Mouse (Mus musculus) liver, embryonic 14.5 days (tissue): Measurements from ENCODE around the gene Coro1a. TPM values are rescaled to one million over a fixed set of nuclear protein-coding genes. Genes with fewer than 3 reads are reported as not detected.

ENCODE experiments used
- ATAC-seq: fragments of 200-750 bp; cut with Nextera tagmentation; 2 replicates; pipeline ENCODE4 v1.8.0; 2017; ENCODE audit warnings: moderate number of reproducible peaks, mild to moderate bottlenecking, moderate library complexity; ENCODE audit not compliant: insufficient read depth
- DNase-seq, 3 experiments: peaks; one replicate each; pipeline ENCODE4 v3.0.0-alpha.2; 2012 to 2013; ENCODE audit warnings: low read depth in 3 of 3, low spot score in 3 of 3
- H3K27ac ChIP-seq: fragments of 300-500 bp; sonication (generic); 2 replicates; pipeline ENCODE4 v1.5.1; 2014; ENCODE audit warnings: moderate library complexity, mild to moderate bottlenecking, control low read depth, inconsistent platforms
- H3K27me3 ChIP-seq: fragments of 300-500 bp; sonication (generic); 2 replicates; pipeline ENCODE4 v1.6.1; 2014; ENCODE audit warnings: mild to moderate bottlenecking, low read length, moderate library complexity; ENCODE audit not compliant: control insufficient read depth, insufficient read depth
- H3K36me3 ChIP-seq: fragments of 300-500 bp; sonication (generic); replicated peaks from 2 replicates; pipeline ENCODE4 v1.6.1; 2014; ENCODE audit warnings: low read depth; ENCODE audit not compliant: control insufficient read depth, insufficient read depth
- H3K4me1 ChIP-seq, 2 experiments: fragments of 200-500 bp in 1 of 2; fragments of 300-500 bp in 1 of 2; sonication (generic) in 1 of 2; replicated peaks; 2 replicates each; pipeline ENCODE4 v1.6.1; 2012 to 2014; ENCODE audit warnings: antibody characterized with exemption in 1 of 2, inconsistent platforms in 1 of 2, low read length in 1 of 2; ENCODE audit not compliant: control insufficient read depth in 2 of 2, insufficient read depth in 2 of 2
- H3K4me2 ChIP-seq: fragments of 300-500 bp; sonication (generic); 2 replicates; pipeline ENCODE4 v1.6.1; 2014; ENCODE audit warnings: low read depth, mild to moderate bottlenecking, control low read depth, moderate library complexity
- H3K4me3 ChIP-seq, 2 experiments: fragments of 200-500 bp in 1 of 2; fragments of 300-500 bp in 1 of 2; sonication (generic) in 1 of 2; 2 replicates each; pipeline ENCODE4 v1.5.1; 2012 to 2014; ENCODE audit warnings: low read depth in 2 of 2, low read length in 2 of 2, mild to moderate bottlenecking in 2 of 2, control low read depth in 1 of 2, inconsistent platforms in 1 of 2, moderate library complexity in 1 of 2; ENCODE audit not compliant: insufficient read depth in 1 of 2
- H3K9ac ChIP-seq: fragments of 300-500 bp; sonication (generic); replicated peaks from 2 replicates; pipeline ENCODE4 v1.6.1; 2014; ENCODE audit warnings: mild to moderate bottlenecking, control low read depth, moderate library complexity
- H3K9me3 ChIP-seq: fragments of 300-500 bp; sonication (generic); 2 replicates; pipeline ENCODE4 v1.6.1; 2016; ENCODE audit warnings: low read length, mixed read lengths; ENCODE audit not compliant: control insufficient read depth
- CTCF ChIP-seq: IDR thresholded peaks from 2 replicates; pipeline ENCODE4 v1.5.1; 2016; ENCODE audit warnings: antibody characterized with exemption, low read depth, control low read depth
- EP300 ChIP-seq: IDR thresholded peaks from 2 replicates; pipeline ENCODE4 v1.6.1; 2016; ENCODE audit warnings: antibody characterized with exemption, low read depth
- WGBS: fragments of 180-500 bp; shearing (Covaris S2); extraction: QIAGEN DNeasy Blood & Tissue Kit; methylation state at CpG from one replicate; pipeline ENCODE4 v1.1.7; 2014; ENCODE audit not compliant: insufficient replicate concordance; 5-methylcytosine and 5-hydroxymethylcytosine counted together
- polyA plus RNA-seq, 2 experiments: library from polyadenylated mRNA; depleted of rRNA in 1 of 2; stranded (reverse) in 1 of 2; unstranded in 1 of 2; fragments of >200 nt; fragmentation: Nextera tagmentation in 1 of 2; extraction: Ambion mirVana in 1 of 2; gene quantifications; 2 replicates each; pipeline versions ENCODE4 v1.2.1 to v1.2.3; 2012 to 2014

Gene Coro1a
- polyA plus RNA-seq, 2 experiments: 52.5 to 81.5 TPM

DNA sequence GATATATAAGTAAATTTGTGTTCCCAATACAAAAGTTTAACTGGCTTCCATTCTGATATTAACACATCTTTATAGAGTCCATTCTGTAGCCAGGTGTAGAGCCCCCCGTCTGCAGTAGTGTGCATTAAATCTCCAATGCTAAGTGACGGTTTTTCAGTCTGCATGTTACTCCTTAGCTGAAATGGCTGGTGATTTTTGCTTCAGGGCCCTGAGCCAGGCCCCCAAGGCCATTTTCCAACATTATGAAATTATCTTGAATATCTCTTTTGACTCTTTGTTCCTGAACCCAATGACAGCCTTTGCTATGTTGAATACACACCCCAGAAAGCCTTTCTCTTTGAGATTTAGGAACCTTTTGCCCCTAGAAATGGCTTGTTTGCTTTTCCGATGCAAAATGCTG, 47.8 kb downstream of the Coro1a start:
- TF ChIP-seq EP300 (no peak), CTCF (no peak)
- ATAC-seq: no peak
- H3K27me3 ChIP-seq: no peaks in the 10 kb centered on the region
- no peak overlapping the region for H3K4me2 ChIP-seq
- WGBS: 70% methylated on average over 3 of the region's 3 CpGs
- DNase-seq: no peak
- peaks cover 0 to 12% of the 10 kb centered on the region in 2 experiments; a peak in 3 of 4 replicates for H3K4me1 ChIP-seq
- peaks cover 1% of the 10 kb centered on the region; the same call in 1 of the 2 replicates for H3K36me3 ChIP-seq
- no peak overlapping the region for H3K4me3 ChIP-seq
- H3K9ac ChIP-seq: no peak overlapping the region
- no peak overlapping the region for H3K27ac ChIP-seq
- no peaks in the 10 kb centered on the region for H3K9me3 ChIP-seq

DNA sequence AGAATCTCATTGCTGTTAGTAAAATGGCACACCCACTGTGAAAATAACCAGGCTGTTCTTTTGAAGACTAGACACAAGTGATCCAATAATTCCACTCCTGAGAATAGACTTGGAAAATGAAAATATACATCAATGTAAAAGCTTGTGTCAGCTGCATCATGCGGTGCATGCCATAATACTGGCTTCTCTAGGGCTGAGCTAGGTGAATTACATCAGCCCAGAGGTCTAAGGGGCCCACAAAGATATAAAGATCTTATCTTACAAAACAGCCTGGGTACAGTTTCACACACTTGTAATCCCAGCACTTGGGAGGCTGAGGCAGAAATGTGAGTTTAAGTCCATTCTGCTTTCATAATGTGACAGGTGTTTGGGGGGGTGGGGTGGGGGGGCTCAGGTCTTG, 50.1 kb downstream of the Coro1a start:
- Histone ChIP-seq H3K4me2 (no peak overlapping the region), H3K4me3 (no peak overlapping the region), H3K4me1 (peaks cover 0 to 19% of the 10 kb centered on the region in 2 experiments; a peak in 3 of 4 replicates), H3K36me3 (no peaks in the 10 kb centered on the region), H3K9me3 (no peaks in the 10 kb centered on the region), H3K27ac (no peak overlapping the region), H3K27me3 (no peaks in the 10 kb centered on the region), H3K9ac (no peak overlapping the region)
- no peak for ATAC-seq
- DNase-seq: no peak
- WGBS: 58% methylated on average over 1 of the region's 1 CpGs
- TF ChIP-seq CTCF (no peak), EP300 (no peak)

DNA sequence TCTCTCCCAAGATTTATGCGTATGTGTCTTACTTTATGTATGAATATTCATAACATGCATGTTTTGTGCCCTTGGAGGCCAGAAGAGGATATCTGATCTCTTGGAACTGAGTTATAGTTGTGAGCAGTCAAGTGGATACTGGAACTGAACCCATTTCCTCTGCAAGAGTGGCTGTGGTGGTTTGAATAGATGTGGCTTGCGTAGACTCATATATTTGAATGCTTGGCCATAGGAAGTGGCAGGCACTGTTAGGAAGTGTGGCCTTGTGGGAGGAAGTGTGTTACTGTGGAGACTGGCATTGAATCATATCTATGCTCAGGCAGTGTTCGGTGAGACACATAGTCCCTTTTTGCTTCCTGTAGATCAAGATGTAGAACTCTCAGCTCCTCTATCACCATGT, 51.9 kb downstream of the Coro1a start:
- Histone ChIP-seq H3K4me2 (no peak overlapping the region), H3K4me1 (peaks cover 8 to 28% of the 10 kb centered on the region in 2 experiments), H3K27ac (no peak overlapping the region)

DNA sequence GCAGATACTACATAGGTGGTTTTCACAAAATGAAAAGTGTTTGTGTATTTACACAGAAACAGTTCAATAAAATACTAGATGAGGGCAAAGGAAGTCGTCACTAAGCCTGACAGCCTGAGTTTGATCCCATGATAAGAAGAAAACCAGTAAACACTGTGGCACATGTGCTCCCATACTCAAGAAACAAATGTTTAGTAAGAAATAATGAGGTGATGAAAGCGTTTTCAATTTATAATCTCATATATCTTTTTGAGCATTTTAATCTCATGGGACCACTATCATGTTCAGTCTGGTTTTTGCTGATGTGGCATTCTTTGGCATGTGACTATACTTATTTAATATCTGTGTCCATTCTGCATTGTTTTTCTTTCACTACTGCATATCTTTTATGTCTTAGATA, 53.6 kb downstream of the Coro1a start:
- DNase-seq: no peak
- Histone ChIP-seq H3K4me3 (no peak overlapping the region), H3K4me1 (peaks cover 18 to 36% of the 10 kb centered on the region in 2 experiments), H3K27me3 (no peaks in the 10 kb centered on the region), H3K27ac (no peak overlapping the region), H3K36me3 (no peaks in the 10 kb centered on the region), H3K4me2 (no peak overlapping the region), H3K9me3 (no peaks in the 10 kb centered on the region), H3K9ac (no peak overlapping the region)
- TF ChIP-seq CTCF: no peak
- TF ChIP-seq EP300: no peak
- WGBS: 34% methylated on average over 2 of the region's 2 CpGs
- ATAC-seq: no peak

More for the DNA sequence above, 51.9 kb downstream of the Coro1a start:
- 0 out of 2 replicates have a peak, but pooled peaks have one; percentile 25 for ATAC-seq
- peak in 1 of 3 experiments; percentile 19 for DNase-seq
- no peaks in the 10 kb centered on the region for H3K36me3 ChIP-seq
- TF ChIP-seq CTCF (no peak), EP300 (no peak)
- H3K9ac ChIP-seq: no peak overlapping the region
- WGBS: 58% methylated on average over 3 of the region's 3 CpGs
- no peaks in the 10 kb centered on the region for H3K27me3 ChIP-seq
- no peaks in the 10 kb centered on the region for H3K9me3 ChIP-seq
- no peak overlapping the region for H3K4me3 ChIP-seq

DNA sequence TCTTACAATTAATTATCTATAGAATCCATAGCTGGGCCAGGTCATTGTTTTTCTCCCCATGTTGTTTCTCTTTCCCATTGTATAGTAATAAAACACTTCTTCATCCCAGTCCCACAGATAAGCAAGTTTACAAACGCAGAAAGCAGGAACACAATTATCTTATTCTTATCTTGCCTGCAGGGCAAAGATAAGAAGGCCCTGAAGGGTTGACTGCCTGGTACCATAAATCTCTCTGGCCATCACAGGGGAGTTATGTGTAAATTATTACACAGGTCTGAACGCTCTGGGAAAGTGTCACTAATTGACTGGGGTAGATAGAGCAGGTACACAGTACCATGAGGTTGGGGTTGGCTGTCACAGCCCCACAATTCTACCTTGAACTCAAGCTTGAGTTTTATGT, 56.7 kb downstream of the Coro1a start:
- ATAC-seq (peak; percentile 12; the same call in 1 of the 2 replicates), DNase-seq (peak; percentile 50 to 62 (median 51))
- 5% methylated on average over 2 of the region's 2 CpGs for WGBS
- peak; percentile 77 for TF ChIP-seq EP300
- no peak for TF ChIP-seq CTCF
- Histone ChIP-seq H3K27me3 (no peaks in the 10 kb centered on the region), H3K4me3 (no peak overlapping the region; a peak in 1 of 4 replicates), H3K36me3 (no peaks in the 10 kb centered on the region), H3K4me2 (peak overlapping the region; percentile 98), H3K9ac (no peak overlapping the region; the same call in 1 of the 2 replicates), H3K4me1 (peaks cover 20 to 35% of the 10 kb centered on the region in 2 experiments), H3K9me3 (no peaks in the 10 kb centered on the region), H3K27ac (0 out of 2 replicates have a peak overlapping the region, but pooled peaks have one; percentile 2)

Other genes with a start within 250 kb of the Coro1a start
- gene Atp2a1, start 244.7 kb downstream of the Coro1a start, polyA plus RNA-seq (2012; rRNA removed): 0.15 and 0.16 TPM in 2 replicates
- gene Atp2a1, start 244.7 kb downstream of the Coro1a start, polyA plus RNA-seq (2014; fragmentation: Nextera tagmentation; extraction: Ambion mirVana): 0.10 TPM in 1 of 2 replicates, not detected in the other
- gene Sh2b1, start 232.4 kb downstream of the Coro1a start, polyA plus RNA-seq (2012; rRNA removed): 12.4 and 12.9 TPM in 2 replicates
- 8.3 and 9.5 TPM in 2 replicates for gene Sh2b1, start 232.4 kb downstream of the Coro1a start, polyA plus RNA-seq (2014; fragmentation: Nextera tagmentation; extraction: Ambion mirVana)
- 44.6 and 67.8 TPM in 2 replicates for gene Tufm, start 220.4 kb downstream of the Coro1a start, polyA plus RNA-seq (2012; rRNA removed)
- 73.2 and 82.9 TPM in 2 replicates for gene Tufm, start 220.4 kb downstream of the Coro1a start, polyA plus RNA-seq (2014; fragmentation: Nextera tagmentation; extraction: Ambion mirVana)
- 41.3 and 42.9 TPM in 2 replicates for gene Atxn2l, start 204.3 kb downstream of the Coro1a start, polyA plus RNA-seq (2012; rRNA removed)
- gene Atxn2l, start 204.3 kb downstream of the Coro1a start, polyA plus RNA-seq (2014; fragmentation: Nextera tagmentation; extraction: Ambion mirVana): 17.3 and 24.3 TPM in 2 replicates
- gene Eif3c, start 141.4 kb downstream of the Coro1a start, polyA plus RNA-seq (2012; rRNA removed): 45.7 and 58.0 TPM in 2 replicates
- gene Eif3c, start 141.4 kb downstream of the Coro1a start, polyA plus RNA-seq (2014; fragmentation: Nextera tagmentation; extraction: Ambion mirVana): 94.4 and 96.2 TPM in 2 replicates
- gene Apobr, start 122.8 kb downstream of the Coro1a start, polyA plus RNA-seq (2012; rRNA removed): 1.2 and 1.6 TPM in 2 replicates
- 0.69 TPM in 2 replicates for gene Apobr, start 122.8 kb downstream of the Coro1a start, polyA plus RNA-seq (2014; fragmentation: Nextera tagmentation; extraction: Ambion mirVana)
- 8.4 and 8.8 TPM in 2 replicates for gene Cln3, start 122.0 kb downstream of the Coro1a start, polyA plus RNA-seq (2012; rRNA removed)
- gene Cln3, start 122.0 kb downstream of the Coro1a start, polyA plus RNA-seq (2014; fragmentation: Nextera tagmentation; extraction: Ambion mirVana): 7.2 and 9.7 TPM in 2 replicates
- 0.07 TPM in 1 of 2 replicates, not detected in the other for gene Il27, start 112.8 kb downstream of the Coro1a start, polyA plus RNA-seq (2012; rRNA removed)
- gene Il27, start 112.8 kb downstream of the Coro1a start, polyA plus RNA-seq (2014; fragmentation: Nextera tagmentation; extraction: Ambion mirVana): not detected in 2 replicates
- gene Nupr1, start 76.9 kb downstream of the Coro1a start, polyA plus RNA-seq (2012; rRNA removed): 1.9 and 2.6 TPM in 2 replicates
- 1.3 and 3.2 TPM in 2 replicates for gene Nupr1, start 76.9 kb downstream of the Coro1a start, polyA plus RNA-seq (2014; fragmentation: Nextera tagmentation; extraction: Ambion mirVana)
- gene Sgf29, start 58.5 kb downstream of the Coro1a start, polyA plus RNA-seq (2012; rRNA removed): 19.5 and 24.7 TPM in 2 replicates
- gene Sgf29, start 58.5 kb downstream of the Coro1a start, polyA plus RNA-seq (2014; fragmentation: Nextera tagmentation; extraction: Ambion mirVana): 23.6 and 34.4 TPM in 2 replicates
- 4.5 and 6.4 TPM in 2 replicates for gene Sult1a1, start 31.4 kb downstream of the Coro1a start, polyA plus RNA-seq (2012; rRNA removed)
- gene Sult1a1, start 31.4 kb downstream of the Coro1a start, polyA plus RNA-seq (2014; fragmentation: Nextera tagmentation; extraction: Ambion mirVana): 13.1 and 15.2 TPM in 2 replicates
- 35.8 and 69.8 TPM in 2 replicates for gene Bola2, start 12.4 kb downstream of the Coro1a start, polyA plus RNA-seq (2012; rRNA removed)
- 97.2 and 111 TPM in 2 replicates for gene Bola2, start 12.4 kb downstream of the Coro1a start, polyA plus RNA-seq (2014; fragmentation: Nextera tagmentation; extraction: Ambion mirVana)
- gene Slx1b, start 12.0 kb downstream of the Coro1a start, polyA plus RNA-seq (2012; rRNA removed): 5.7 and 6.3 TPM in 2 replicates
- 1.8 and 2.0 TPM in 2 replicates for gene Slx1b, start 12.0 kb downstream of the Coro1a start, polyA plus RNA-seq (2014; fragmentation: Nextera tagmentation; extraction: Ambion mirVana)
- 35.9 and 39.8 TPM in 2 replicates for gene Mapk3, start 51.8 kb upstream of the Coro1a start, polyA plus RNA-seq (2012; rRNA removed)
- 14.4 and 15.5 TPM in 2 replicates for gene Mapk3, start 51.8 kb upstream of the Coro1a start, polyA plus RNA-seq (2014; fragmentation: Nextera tagmentation; extraction: Ambion mirVana)
- gene Gdpd3, start 58.5 kb upstream of the Coro1a start, polyA plus RNA-seq (2012; rRNA removed): 1.3 and 2.0 TPM in 2 replicates
- 0.27 and 0.59 TPM in 2 replicates for gene Gdpd3, start 58.5 kb upstream of the Coro1a start, polyA plus RNA-seq (2014; fragmentation: Nextera tagmentation; extraction: Ambion mirVana)
- gene Ypel3, start 69.2 kb upstream of the Coro1a start, polyA plus RNA-seq (2012; rRNA removed): 69.9 and 74.2 TPM in 2 replicates
- 76.0 and 83.3 TPM in 2 replicates for gene Ypel3, start 69.2 kb upstream of the Coro1a start, polyA plus RNA-seq (2014; fragmentation: Nextera tagmentation; extraction: Ambion mirVana)
- 1.3 and 1.5 TPM in 2 replicates for gene Tbx6, start 73.7 kb upstream of the Coro1a start, polyA plus RNA-seq (2012; rRNA removed)
- 0.43 and 0.47 TPM in 2 replicates for gene Tbx6, start 73.7 kb upstream of the Coro1a start, polyA plus RNA-seq (2014; fragmentation: Nextera tagmentation; extraction: Ambion mirVana)
- 81.8 and 83.2 TPM in 2 replicates for gene Ppp4c, start 84.7 kb upstream of the Coro1a start, polyA plus RNA-seq (2012; rRNA removed)
- 105 and 117 TPM in 2 replicates for gene Ppp4c, start 84.7 kb upstream of the Coro1a start, polyA plus RNA-seq (2014; fragmentation: Nextera tagmentation; extraction: Ambion mirVana)
- 0.19 and 0.24 TPM in 2 replicates for gene Fam57b, start 89.9 kb upstream of the Coro1a start, polyA plus RNA-seq (2012; rRNA removed)
- gene Fam57b, start 89.9 kb upstream of the Coro1a start, polyA plus RNA-seq (2014; fragmentation: Nextera tagmentation; extraction: Ambion mirVana): not detected in 2 replicates
- gene 4930451I11Rik, start 123.9 kb upstream of the Coro1a start, polyA plus RNA-seq (2012; rRNA removed): not detected in 2 replicates
- gene 4930451I11Rik, start 123.9 kb upstream of the Coro1a start, polyA plus RNA-seq (2014; fragmentation: Nextera tagmentation; extraction: Ambion mirVana): not detected in 2 replicates
- gene Doc2a, start 139.6 kb upstream of the Coro1a start, polyA plus RNA-seq (2012; rRNA removed): 0.02 TPM in 1 of 2 replicates, not detected in the other
- 0.18 TPM in 1 of 2 replicates, not detected in the other for gene Doc2a, start 139.6 kb upstream of the Coro1a start, polyA plus RNA-seq (2014; fragmentation: Nextera tagmentation; extraction: Ambion mirVana)
- gene Hirip3, start 154.2 kb upstream of the Coro1a start, polyA plus RNA-seq (2012; rRNA removed): 24.7 and 58.1 TPM in 2 replicates
- 5.2 and 5.6 TPM in 2 replicates for gene Hirip3, start 154.2 kb upstream of the Coro1a start, polyA plus RNA-seq (2014; fragmentation: Nextera tagmentation; extraction: Ambion mirVana)
- gene Ino80e, start 154.6 kb upstream of the Coro1a start, polyA plus RNA-seq (2012; rRNA removed): 22.7 and 25.1 TPM in 2 replicates
- 36.6 and 40.6 TPM in 2 replicates for gene Ino80e, start 154.6 kb upstream of the Coro1a start, polyA plus RNA-seq (2014; fragmentation: Nextera tagmentation; extraction: Ambion mirVana)
- 16.2 and 16.3 TPM in 2 replicates for gene Taok2, start 176.9 kb upstream of the Coro1a start, polyA plus RNA-seq (2012; rRNA removed)
- 6.3 and 7.0 TPM in 2 replicates for gene Taok2, start 176.9 kb upstream of the Coro1a start, polyA plus RNA-seq (2014; fragmentation: Nextera tagmentation; extraction: Ambion mirVana)
- gene Tmem219, start 215.1 kb upstream of the Coro1a start, polyA plus RNA-seq (2012; rRNA removed): 10.8 and 15.3 TPM in 2 replicates
- gene Tmem219, start 215.1 kb upstream of the Coro1a start, polyA plus RNA-seq (2014; fragmentation: Nextera tagmentation; extraction: Ambion mirVana): 15.7 and 17.1 TPM in 2 replicates
- gene Kctd13, start 221.1 kb upstream of the Coro1a start, polyA plus RNA-seq (2012; rRNA removed): 4.0 and 4.3 TPM in 2 replicates
- gene Kctd13, start 221.1 kb upstream of the Coro1a start, polyA plus RNA-seq (2014; fragmentation: Nextera tagmentation; extraction: Ambion mirVana): 3.0 and 4.8 TPM in 2 replicates
- gene Asphd1, start 241.8 kb upstream of the Coro1a start, polyA plus RNA-seq (2012; rRNA removed): 0.04 TPM in 1 of 2 replicates, not detected in the other
- gene Asphd1, start 241.8 kb upstream of the Coro1a start, polyA plus RNA-seq (2014; fragmentation: Nextera tagmentation; extraction: Ambion mirVana): not detected in 2 replicates
- 0.19 and 0.40 TPM in 2 replicates for gene Sez6l2, start 242.8 kb upstream of the Coro1a start, polyA plus RNA-seq (2012; rRNA removed)
- gene Sez6l2, start 242.8 kb upstream of the Coro1a start, polyA plus RNA-seq (2014; fragmentation: Nextera tagmentation; extraction: Ambion mirVana): not detected in 2 replicates